Mouse (Mus musculus) gastrocnemius, adult 18-20 months (tissue): ENCODE data around the gene Bpifb6. TPM values are rescaled to one million over a fixed set of nuclear protein-coding genes. Genes with fewer than 3 reads are reported as not detected.

Source experiments
- DNase-seq: peaks from one replicate; pipeline ENCODE4 v3.0.0; 2021; ENCODE audit warnings: low spot score
- long read RNA-seq, 2 experiments: library from polyadenylated mRNA; stranded (forward); transcript quantifications; one replicate each; pipeline ENCODE4 v2.0.0; 2021
- total RNA-seq, 2 experiments: library from RNA; stranded (reverse); gene quantifications; 2 replicates each; pipeline ENCODE4 v1.2.3; 2021

Bpifb6 gene
- not detected for total RNA-seq
- long read RNA-seq, experiment 1, result 0 reads
- long read RNA-seq, experiment 2, result 0 reads

DNA sequence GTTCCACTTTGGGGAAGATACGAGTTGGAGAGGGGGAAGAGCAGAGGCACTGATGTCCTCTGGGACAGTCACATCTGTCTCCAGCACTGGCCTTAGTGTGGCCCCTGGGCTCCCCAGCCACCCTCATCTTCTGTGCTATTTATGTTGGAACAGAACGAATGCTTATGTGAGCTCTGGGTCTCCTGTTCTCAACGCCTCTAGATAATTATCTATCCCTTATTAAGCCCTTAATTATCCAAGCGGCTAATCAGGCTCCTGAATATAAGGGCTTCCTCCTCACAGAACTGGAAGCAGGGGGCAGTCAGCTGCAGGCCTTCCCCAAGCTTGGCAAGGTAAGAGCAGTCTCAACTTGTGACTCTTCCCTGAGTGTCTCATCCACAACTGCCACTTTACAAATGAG, at the start of gene Bpifb6:
Bpifb6 (plus strand) TSS at position 301 of the 400 bp plus-strand sequence.
- no peak for DNase-seq

GRCm38 (mm10) chr2:153851030-153851360, 49.2 kb upstream of the Bpifb6 start:
- peak; percentile 8 for DNase-seq

DNA sequence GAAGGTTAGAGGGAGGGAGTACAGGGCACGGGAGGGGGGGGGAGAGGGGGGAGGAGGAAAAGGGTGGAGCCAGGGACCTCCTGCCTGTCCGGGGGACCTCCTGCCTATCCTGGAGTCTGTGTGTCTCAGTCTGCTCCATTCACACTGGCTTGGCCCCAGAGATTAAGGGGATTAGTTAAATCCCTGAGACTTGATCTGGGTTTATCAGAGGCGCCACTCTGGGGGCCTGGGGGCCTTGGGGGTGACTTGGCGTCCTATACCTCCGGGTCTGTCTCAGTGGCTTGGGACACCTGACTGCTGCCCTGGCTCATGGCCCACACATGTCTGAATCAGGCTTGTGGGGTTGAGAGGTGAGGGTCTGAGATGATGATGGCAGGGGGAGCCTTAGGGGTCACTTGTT, 46.6 kb upstream of the Bpifb6 start:
- no peak for DNase-seq

DNA sequence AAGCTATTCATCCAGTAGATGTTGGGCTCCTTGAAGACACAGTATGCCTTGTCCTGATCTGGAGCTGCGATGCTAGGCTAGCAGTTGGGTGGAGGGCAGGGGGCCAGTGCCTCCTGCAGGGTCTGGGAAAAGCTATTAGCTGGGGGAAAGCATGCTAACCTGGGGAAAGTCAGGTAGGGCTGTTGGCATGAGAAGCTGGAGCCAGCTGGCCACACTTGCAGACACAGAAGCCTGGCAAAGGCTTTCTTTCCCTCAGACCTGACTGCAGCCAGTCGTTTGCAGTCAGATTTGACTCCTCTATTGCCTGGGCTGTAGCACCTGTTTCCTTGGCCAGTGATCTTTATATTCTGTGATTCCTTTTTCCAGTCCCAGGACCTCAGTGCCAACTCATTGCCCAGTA, 40.6 kb upstream of the Bpifb6 start:
- no peak for DNase-seq

DNA sequence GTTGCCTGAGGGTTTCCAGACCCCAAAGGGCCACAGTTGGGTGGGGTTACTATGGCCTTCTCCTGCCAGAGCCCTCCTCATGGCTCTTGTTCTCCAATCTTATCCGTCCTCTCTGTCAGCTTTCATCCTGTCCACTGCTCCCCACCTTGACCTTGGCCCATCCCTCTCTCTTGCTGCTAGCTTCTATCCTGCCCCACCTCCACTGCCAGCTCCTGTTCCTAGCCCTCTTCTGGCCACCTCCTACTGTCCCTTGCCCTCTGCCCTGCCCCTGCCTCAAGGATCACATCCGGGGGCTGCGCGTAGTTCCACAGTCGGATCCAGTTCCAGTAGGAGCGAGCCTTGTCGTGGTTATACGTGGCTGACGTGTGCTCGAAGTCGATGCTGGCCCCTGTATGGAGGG, 39.9 kb upstream of the Bpifb6 start:
- DNase-seq, result no peak

GRCm38 (mm10) chr2:153860715-153861114, 39.5 kb upstream of the Bpifb6 start:
- no peak for DNase-seq

DNA sequence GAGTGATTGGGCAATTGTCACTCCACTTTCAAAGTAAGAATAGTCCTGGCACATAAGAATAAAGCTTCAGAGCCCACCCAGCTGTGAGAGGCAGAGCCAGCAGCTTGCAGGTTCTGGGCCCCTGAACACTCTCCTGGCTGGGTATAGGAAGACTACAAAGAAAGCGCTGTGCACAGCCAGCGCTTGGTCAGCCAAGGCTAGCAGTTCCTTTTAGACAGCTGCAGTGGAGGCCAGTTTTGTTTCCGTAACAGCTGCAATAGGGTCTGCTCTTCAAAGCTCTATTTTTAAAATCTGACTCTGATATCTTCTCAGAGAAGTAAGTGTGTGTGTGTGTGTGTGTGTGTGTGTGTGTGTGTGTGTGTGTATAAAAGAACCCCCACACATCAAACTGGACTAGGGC, 38.2 kb upstream of the Bpifb6 start:
- DNase-seq, result no peak

DNA sequence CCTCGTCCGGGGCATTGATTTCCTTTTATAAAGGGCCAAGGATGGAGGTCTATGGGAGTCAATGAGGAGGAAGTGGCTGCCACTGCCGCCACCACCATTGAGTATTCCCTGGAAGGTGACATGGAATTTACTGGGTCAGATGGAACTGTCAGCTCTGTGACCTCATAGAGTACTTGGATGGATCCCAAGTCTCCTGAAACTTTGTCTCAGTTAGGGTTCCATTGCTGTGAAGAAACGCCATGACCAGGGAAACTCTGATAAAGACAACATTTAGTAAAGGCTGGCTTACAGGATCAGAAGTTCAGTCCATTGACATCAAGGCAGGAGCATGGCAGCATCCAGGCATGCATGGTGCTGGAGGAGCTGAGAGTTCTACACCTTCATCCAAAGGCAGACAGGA, 29.2 kb upstream of the Bpifb6 start, which contains the start of gene Sun5:
Sun5 (minus strand) TSS at position 101 of the 400 bp plus-strand sequence.
- no peak for DNase-seq

DNA sequence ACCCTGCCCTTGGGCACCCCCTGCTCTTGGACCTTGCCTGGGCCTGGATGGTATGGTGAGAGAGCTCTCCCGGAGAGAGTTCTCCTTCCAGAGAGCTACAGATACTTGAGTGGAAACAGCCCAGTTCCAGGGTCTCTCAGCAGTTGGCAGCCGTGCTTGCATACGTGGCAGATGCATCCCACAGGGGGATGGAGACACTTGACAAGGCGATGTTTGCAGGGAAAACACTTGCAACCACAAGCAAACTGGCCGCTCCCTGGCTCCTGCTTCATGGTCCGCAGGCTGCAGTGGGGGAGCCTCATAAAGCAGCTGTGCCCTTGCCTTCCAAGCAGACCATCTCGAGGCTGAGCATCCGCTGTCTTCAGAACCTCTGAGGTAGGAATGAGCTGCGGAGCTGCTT, 25.4 kb upstream of the Bpifb6 start, which contains the start of gene Bpifb2:
Bpifb2 (plus strand) TSS at position 301 of the 400 bp plus-strand sequence.
- no peak for DNase-seq

- no peak for DNase-seq
Measured at GRCm38 (mm10) chr2:153899111-153899510, 1.1 kb upstream of the Bpifb6 start.

GRCm38 (mm10) chr2:153902726-153903125, 2.5 kb downstream of the Bpifb6 start:
- no peak for DNase-seq

DNA sequence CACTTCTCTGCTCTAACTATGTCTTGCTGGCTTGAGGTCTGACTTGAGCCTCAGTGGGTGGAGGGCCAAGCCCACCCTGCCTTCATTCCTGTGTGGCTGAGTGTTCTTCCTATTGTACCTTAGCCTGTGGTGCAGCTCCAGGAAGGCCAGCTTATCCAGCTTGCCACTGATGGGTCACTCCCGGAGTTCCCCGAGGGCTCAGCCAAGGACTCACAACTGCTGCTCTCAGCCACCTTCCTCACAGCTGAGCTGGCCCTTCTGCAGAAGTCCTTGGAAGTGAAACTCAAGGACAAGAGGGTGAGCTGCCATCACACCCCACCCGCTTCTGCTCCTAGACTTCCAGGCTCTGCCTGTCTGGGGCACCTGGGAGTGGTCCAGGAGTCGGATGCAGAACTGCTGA, 6.4 kb downstream of the Bpifb6 start:
- DNase-seq, result no peak

DNA sequence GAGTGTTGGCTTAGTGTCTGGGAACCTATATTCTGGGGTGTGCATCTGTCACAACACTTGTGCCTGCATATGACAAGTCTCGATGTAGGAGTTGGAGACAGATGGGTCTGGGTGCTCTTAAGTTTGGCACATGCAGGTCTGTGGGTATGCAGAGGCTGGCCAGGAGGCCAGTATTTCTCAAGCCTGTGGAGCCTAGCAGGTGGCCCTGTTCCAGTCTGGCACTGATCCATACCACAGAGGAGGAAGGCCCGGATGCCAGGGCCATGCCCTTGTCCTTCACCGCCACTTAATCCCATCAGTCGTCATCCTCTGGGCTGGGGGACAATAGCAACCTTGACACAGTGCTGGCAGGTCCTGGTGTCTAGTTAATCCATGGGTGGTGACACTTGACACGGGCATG, 14.0 kb downstream of the Bpifb6 start:
- no peak for DNase-seq

DNA sequence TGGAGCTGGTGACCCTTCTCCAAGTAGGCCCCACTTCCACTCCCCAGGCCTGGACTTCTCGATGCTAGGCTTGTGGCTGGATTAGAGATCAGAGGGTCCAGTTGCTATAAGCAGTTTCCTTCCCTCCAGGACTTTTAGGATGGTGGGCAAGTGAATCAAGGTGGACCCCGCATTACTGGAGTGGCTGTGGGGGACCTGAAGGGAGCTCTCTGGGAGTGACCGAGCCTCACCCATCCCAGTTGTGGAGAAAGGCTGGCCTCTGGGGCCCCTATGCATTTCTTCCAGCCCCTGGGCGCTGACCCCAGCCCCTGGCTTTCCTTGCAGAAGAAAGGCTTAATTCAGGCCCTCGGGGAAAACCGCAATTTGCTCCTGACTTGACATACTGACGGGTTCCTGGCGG, 17.7 kb downstream of the Bpifb6 start, which contains the start of gene Bpifb3:
Bpifb3 (plus strand) TSS at position 301 of the 400 bp plus-strand sequence.
- DNase-seq, result no peak

DNA sequence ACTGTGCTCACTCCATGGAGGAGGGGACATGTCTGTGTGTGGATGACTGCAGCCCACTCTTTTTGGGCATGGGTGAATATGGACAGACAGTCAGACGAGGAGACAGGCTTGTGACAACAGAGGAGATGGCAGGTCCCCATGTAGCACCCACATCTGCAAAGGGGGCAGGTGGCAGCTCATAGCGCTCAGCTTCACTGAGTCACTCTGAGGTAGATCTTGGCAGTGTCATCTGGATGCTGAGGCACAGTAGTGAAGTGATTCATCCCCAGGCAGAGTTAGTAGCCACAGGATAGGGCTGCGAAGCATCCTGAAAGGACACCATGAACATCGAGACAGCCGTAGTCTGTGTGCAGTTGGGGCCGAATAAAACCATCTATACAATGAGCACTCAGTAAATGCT, 21.1 kb downstream of the Bpifb6 start:
- no peak for DNase-seq

GRCm38 (mm10) chr2:153929871-153930413, 29.8 kb downstream of the Bpifb6 start:
- peak; percentile 15 for DNase-seq

DNA sequence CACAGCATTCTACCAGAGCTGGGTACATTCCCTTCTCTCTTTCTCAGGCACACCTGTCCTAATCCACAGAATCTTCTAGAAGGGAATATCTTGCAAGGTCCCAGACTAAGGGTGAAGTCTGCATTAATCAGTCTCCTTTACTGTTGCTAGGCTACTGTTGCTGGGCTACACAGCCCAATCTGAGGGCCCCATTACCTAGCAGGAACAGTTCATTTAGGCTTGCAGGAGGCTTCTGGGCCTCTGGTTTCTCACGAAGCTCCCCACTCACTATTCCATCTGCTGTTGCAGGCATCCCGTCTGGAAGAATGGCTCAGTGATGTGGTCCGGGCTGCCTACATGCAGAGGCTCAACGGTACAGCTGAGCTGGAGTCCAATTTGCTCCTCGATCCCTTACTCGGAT, 30.9 kb downstream of the Bpifb6 start:
- DNase-seq, result no peak

- DNase-seq, result no peak
Measured at GRCm38 (mm10) chr2:153933311-153933710, 33.1 kb downstream of the Bpifb6 start.

- DNase-seq, result no peak
Measured at GRCm38 (mm10) chr2:153935348-153935747, 35.2 kb downstream of the Bpifb6 start.

- DNase-seq, result no peak
Measured at GRCm38 (mm10) chr2:153937843-153938242, 37.7 kb downstream of the Bpifb6 start, which contains the start of gene Bpifb4. Bpifb4 (plus strand) TSS chr2:153938212.

DNA sequence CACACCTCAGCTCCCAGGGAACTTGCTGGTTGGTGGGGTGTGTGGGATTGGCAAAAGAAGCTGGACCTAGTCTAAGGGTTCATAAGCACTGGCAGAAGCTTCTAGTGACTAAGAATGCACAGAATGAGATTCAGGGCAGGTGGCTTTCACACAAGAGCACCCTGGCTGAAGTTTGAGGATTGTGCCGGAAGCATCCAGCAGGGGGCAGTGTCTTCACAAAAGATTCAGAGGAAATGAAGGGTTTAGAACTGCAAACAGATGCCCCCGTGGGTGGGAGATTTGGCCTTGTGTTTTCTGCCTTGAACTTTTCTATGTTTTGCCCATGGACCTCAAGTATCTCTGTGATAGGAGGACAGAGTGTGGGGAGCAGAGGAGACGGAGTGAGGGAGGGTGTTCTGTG, 43.3 kb downstream of the Bpifb6 start:
- DNase-seq, result peak; percentile 6

DNA sequence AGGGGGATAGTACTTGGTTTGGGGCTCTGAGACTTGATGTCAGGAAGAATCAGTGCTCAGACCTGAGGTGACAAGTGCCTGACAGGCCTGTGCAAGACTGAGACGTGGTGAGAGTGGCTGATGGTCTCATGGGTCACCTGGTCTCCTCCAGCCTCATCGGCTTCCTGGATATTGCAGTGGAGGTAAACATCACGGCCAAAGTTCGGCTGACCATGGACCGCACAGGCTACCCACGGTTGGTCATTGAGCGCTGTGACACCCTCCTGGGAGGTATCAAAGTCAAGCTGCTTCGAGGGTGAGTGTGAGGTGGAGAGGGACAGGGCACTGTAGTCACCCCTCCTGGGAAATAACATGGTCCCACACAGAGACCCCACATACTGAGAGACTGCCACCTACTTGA, 44.4 kb downstream of the Bpifb6 start:
- no peak for DNase-seq

DNA sequence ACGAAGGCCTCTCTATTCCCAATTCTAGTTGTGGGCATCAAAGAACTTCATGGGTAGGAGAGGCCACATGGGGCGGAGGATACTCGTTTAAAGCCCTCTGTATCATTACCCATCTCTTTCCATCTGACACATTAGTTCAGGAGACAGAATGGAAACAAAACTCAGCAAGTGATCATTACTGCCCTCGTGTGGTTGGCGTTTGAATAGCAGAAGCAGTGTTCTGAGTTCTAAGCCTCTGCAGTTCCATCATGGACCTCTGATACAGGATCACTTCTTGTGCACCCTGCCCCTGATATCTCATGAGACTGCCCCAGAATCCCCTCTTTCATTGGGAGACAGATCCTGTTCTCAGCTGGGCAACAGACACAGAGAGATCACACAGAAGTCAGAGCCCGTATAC, 52.7 kb downstream of the Bpifb6 start:
- peak; percentile 21 for DNase-seq

DNA sequence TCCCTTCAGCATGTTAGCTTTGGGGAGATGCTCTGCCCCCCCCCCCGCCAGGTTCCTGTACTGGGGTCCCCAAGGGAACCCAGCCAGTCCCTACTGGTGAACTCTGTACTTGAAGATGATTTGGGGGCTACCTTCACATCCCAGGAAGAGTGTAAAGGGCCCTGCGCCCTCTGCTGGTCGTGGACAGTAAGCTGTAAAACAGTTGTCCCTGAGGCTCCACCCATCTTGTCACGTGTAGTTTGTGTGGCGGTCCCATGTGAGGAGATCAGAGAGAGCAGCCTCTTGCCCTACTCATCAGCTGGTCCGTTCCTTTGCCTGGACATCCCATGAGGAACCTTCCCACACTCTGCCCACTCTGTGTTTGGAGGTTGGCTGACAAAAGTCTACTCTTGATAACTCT, 53.6 kb downstream of the Bpifb6 start:
- peak; percentile 5 for DNase-seq
